Mouse (Mus musculus): Measurements from ENCODE around the gene Ifitm5. TPM values are rescaled to one million over a fixed set of nuclear protein-coding genes. Genes with fewer than 3 reads are reported as not detected.
A peak's percentile ranks its signal among the peaks of the same experiment; 100 is the strongest.

Ifitm5 gene
- total RNA-seq, 1 experiment from 2014 or later: 2.0 TPM

DNA sequence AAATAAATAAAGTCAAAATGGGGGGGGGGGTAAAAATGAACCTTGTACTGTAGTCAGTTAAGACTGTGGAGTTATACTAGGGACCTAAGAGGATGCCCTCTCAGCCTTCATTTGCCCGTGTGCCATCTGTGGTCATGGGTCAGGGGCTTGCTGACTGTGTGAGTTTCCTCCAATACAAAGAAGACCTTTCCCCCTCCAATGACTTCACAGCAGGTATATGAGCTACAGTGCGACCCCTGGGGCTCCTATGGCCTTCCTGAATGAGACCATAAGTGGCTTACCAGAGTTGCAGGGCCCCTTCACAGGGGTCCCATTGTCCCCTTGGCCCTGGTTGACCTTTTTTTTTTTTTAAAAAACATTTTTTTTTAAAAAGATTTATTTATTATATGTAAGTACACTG is 11.3 kb upstream of the Ifitm5 start:
- no peak for DNase-seq

- no peak for DNase-seq
These were observed 9.9 kb upstream of the Ifitm5 start for GRCm38 (mm10) chr7:140960026-140960425.

DNA sequence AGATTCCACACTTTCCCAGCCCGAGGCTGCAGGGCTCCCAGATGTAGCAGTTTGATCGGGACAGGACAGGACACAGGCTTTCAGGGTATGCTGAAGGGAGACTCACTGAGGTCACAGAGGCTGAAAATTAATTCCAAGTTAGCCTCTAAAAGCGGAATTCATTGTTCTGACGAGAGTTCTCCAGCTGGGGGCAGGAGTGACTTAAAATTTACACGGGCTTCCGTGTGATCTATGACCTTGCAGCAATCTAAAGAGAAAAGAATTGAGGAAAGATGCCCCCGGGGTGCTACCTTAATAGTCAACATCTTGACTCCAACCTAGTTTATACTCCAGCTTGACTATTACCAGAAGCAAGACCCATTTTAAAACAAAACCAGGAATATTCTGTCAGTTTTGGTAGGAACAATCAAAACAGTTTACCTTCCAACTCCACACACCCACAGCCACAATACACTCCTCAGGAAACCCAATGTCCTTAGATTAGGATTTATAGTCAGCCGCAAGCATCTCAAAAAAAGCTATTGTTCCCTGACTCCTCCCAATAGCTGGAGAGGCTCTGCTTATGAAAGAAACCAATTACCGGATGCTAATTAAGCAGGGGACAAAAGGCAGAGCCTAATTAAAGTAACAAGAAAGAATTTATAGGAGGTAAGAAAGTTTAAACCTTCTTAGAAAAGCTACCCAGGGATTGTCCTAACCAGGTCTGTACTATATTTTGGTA is 9.2 kb upstream of the Ifitm5 start:
- no peak for DNase-seq

- DNase-seq: no peak
These were observed 6.4 kb upstream of the Ifitm5 start for GRCm38 (mm10) chr7:140956556-140956869.

DNA sequence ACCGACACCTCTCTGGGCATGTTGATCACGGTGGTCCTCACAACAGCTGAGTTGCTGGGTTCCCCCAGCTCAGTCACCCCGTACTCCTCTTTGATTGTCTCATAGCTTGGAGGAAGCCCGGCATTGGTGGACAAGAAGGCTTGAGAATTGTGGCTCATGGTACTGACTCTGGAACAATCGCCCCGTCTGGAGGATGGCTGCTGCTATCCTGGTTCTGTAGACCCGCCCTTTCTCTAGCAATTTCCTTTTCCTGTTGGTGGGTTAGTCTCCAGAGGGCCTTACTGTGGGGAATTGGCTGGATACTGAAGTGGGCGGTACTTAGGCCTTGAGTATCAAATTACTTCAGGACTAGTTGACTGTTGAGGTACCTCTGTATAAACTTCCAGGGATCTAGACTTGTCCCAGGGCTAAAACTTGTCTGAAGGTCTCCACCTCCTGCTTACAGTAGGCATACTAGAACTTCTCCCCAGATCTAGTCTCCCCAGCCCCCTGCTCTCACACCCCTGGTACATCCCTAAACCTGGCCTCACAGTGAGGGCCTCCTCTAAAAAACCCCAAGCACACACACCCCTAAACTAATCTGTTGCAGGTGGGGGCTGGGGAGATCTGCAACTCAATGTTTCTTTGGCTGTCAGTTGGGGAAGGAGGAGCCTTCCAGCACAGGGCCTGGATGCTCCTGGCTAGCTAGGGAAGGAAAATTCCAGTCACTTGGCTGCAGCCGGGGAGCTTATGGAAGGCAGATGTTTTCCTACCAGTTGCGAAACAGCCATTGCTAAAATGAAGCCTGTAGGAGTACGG is 5.9 kb upstream of the Ifitm5 start, which contains the start of the genes Gm45717 and Ifitm2:
Gene Gm45717 (minus strand): TSS at position 180 of the 798 bp plus-strand sequence.
Gene Ifitm2 (minus strand): TSS at position 230 of the 798 bp plus-strand sequence.
- peak; percentile 56 for DNase-seq

DNA sequence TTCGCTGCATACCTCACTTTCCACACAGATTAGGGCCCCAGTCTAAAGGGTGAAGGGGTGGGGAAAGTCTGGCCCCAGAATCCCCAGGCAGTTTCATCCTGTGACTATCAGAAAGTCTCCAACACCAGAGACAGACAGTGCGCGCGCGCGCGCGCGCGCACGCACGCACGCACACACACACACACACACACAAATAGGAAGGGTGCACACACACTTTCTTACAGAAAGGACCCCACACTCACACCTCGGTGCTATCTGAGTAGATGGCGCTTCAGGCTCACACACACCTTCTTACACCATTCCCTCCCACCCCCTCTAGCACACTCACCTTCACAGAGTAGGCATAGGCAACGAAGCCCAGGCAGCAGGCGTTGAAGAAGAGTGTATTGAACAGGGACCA is 5.3 kb upstream of the Ifitm5 start:
- no peak for DNase-seq

DNA sequence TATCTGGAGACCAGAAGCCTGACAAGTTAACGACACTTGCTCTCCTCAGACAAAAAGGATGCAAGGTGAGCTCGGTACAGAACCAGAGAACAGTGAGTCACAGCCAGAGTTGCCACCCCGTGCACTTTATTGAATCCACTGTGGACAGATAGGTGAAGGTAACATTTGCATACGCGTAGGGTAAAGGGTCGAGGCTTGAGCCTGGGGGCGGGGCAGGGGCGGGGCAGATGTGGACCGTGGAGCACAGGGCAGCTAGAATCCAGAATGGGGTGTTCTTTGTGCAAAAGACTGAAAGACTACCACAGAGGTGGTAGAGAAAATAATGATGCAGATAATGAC is 4.6 kb upstream of the Ifitm5 start:
- DNase-seq: no peak

DNA sequence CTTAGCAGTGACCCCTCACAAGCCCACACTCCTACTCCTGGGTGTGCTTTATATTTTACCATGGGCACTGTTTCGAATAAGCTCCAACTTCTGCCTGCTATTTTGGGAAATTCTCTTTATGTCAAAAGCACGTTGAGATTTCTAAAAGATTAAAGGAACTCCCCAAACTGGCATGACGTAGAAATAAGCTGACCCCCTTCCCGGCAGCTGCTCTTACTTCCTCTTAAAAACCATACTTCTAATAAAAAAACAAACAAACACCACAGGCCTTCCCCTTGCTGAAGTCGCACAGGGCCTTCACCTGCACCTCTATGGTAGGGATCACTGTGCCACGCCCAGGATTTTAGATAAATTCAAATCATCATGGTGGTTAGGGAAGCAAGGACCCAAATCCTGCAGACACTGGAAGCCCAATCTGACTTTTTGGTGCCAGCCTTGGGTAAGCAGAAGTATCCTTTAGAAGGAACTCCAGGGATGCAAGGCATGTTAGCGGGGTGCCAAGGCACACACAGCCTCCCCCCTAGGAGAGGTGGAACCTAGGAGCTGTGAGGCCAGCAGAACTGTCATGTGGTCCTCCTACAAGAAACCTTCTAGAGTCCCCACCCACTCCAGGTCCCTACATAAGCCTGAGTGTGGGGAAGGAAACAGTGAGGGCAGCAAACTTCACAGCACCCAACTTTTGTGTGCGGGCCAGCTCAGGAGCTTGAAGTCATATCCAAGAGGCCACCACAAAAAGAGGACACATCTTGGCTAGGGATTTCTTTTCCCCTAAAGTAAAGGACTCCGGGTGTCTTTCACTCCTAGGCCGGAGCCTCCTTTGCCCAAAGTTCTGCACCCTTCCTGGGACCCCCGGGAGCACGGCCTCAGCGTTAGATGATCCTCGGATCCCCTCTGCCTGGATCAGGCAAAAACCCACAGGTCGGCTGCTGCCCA is 4.0 kb upstream of the Ifitm5 start:
- DNase-seq: no peak

- DNase-seq: no peak
These were observed 3.0 kb upstream of the Ifitm5 start for GRCm38 (mm10) chr7:140953133-140953532.

- DNase-seq: no peak
These were observed 2.4 kb upstream of the Ifitm5 start for GRCm38 (mm10) chr7:140952441-140952840.

DNA sequence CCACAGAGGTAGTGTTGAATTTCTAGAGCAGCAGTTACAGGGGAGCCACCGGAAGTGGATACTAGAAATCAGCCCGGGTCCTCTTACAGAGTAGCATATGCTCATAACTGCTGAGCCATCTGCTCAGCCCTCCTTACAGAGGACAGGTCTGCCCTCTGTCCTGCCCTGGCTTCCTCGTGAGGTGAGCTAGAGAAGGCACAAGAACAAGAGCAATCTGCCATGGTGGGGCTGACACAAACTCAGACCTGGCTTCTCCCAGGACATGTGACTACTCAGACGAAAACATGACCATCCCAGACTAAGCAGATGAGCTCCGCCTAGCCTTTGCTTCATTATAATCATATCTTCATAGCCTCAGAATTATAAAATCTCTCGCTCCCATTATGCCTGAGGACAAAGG is 1.7 kb upstream of the Ifitm5 start:
- no peak for DNase-seq

- DNase-seq: no peak
These were observed 960 bp upstream of the Ifitm5 start for GRCm38 (mm10) chr7:140951051-140951450.

DNA sequence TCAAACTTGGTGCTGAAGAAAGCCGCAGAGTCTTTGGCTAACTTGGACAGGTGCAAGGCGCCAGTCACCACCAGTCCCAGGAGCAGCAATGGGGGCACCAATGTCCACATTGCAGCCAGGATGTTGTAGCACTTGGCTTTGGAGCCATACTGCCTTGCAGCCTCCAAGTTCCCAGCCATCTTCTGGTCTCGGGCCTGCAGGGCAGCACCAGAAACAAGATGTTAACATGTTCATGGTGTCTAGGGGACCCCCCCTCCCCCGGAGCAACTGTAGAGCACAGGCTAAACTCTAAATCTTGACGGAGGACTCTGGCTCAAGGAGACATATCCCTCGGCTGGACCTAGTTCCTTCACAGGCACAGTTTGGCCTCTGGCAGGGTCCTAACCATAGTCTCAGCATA is 836 bp downstream of the Ifitm5 start:
- no peak for DNase-seq

- peak; percentile 52 for DNase-seq
These were observed 1.9 kb downstream of the Ifitm5 start for GRCm38 (mm10) chr7:140948161-140948560.

- no peak for DNase-seq
These were observed 3.1 kb downstream of the Ifitm5 start for GRCm38 (mm10) chr7:140946980-140947379.

DNA sequence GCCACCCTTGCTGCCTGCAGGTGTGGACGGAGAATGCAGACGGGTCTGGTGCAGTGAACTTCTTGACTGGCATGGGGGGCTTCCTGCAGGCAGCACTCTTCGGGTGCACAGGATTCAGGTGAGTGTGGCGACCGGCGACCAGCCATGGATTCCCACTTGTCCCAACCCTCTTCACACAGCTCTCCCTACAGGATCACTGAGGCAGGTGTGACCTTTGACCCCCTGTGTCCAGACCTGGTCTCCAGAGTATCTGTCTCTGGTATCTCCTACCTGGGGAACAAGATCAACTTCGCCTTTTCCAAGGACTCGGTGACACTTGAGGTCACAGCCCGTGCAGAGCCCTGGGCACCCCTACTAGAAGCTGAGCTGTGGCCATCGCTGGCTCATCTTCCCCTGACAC is 3.8 kb downstream of the Ifitm5 start:
- DNase-seq: no peak

- DNase-seq: no peak
These were observed 4.8 kb downstream of the Ifitm5 start for GRCm38 (mm10) chr7:140945247-140945646.

DNA sequence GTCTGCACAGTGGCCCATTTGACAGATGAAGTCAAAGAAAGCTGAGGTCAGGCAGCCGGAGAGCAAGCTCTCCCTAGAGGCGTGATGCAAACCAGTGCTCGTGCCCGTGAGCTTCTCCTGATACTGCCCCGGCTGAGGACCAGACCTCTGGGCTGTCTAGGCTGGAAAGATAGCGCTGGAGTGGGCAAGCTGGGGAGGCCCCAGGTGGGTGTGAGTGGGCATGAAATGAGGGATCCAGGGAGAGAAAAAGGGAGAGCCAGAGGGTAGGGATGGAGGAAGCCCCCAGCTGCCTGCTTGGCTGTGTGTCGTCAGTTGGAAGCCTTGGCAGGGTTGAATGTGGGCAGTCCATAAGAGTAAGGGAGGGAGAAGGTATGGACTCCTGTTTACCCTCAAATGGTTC is 5.9 kb downstream of the Ifitm5 start:
- no peak for DNase-seq

DNA sequence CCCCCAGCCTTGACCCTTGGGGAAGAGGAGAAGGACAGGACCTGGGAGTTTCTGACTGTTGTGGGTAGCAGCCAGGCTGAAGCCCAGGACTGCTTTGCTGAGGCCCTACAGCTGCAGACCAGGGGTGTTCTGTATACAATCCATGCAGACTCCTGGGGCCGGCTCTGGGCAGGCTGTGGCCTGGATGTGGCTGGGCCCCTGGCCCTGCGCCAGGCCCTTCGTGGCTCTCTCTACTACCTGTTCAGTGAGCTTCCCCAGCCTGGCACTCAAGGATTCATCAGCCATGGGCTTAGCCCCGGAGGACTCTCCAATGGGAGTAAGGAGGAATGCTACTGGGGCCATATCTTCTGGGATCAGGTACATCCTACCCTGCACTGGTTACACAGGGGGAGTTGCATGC is 6.7 kb downstream of the Ifitm5 start:
- no peak for DNase-seq

DNA sequence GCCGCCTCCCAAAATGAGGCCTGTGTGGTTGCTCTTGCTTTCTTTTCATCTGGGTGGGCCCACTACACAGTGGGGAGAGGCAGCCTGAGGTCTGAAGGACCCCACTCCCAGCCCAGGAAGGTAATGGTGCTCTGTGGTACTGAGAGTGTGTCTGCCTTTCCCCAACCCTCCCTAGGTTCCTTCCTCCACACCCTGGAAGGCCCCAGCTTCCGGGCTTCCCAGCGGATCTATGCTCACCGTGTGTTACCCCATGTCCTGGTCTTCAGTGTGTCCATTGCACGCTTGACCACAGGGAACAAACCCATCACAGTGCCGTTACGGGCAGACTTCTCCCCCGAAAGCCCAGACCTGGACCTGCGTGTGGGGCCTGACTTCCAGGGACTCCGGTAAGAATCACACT is 7.3 kb downstream of the Ifitm5 start:
- DNase-seq: no peak

GRCm38 (mm10) chr7:140942341-140942740 is 7.8 kb downstream of the Ifitm5 start:
- DNase-seq: no peak

DNA sequence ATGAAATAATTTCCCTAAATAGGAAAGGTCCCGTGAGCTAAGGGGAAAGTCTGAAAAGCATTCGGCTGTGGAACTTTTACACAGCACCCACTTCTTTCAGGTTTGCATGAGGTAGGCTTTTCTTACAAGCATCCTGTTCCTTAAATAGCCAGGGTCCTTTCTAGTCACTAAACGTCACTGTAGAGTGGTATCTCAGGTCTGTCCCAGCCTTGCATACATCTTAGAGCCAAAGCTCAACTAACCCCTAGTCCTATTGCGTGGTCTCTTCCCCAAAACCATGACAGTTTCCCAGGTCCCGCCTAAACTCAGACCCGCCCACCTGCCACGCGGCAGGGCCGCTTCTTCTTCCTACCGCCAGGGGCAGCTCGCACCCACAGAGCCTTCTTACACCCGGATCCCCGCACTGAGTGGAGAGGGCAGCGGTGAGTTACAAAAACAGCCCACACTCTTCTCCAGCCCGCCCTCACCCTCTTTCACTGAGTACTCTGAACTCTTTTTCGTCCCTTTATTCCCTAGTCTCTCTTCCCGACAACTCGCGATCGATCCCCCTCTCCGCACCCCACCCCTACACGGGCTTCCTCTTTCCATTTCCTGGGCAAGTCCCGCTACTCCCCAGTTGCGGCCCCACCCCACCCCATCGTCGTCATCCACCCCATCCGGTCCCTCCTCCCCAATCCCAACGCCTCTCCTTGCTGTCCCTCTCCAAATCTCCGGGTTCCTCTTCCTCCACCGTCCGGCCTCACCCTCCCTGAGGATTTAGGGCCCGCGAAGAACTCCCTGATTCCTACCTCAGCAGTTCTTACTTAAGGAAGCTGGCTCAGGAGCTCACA is 8.7 kb downstream of the Ifitm5 start, which contains the start of gene Pgghg:
Gene Pgghg (plus strand): TSS at position 170 of the 830 bp plus-strand sequence.
- peak; percentile 86 for DNase-seq

Data from adrenal gland, postnatal 25 days (tissue).